Mouse (Mus musculus) CH12.LX (cell line): ENCODE results near the gene Grm2. TPM values are rescaled to one million over a fixed set of nuclear protein-coding genes. Genes with fewer than 3 reads are reported as not detected.

Source experiments
- DNase-seq: peaks from one replicate; pipeline ENCODE4 v3.0.0-alpha.2; 2013; ENCODE audit errors: extremely low read depth
- H3K27ac ChIP-seq: 2 replicates; pipeline ENCODE4 v1.5.1; 2012; ENCODE audit warnings: low read depth, mild to moderate bottlenecking, control low read depth, moderate library complexity; ENCODE audit not compliant: insufficient read depth
- H3K27me3 ChIP-seq: replicated peaks from 2 replicates; pipeline ENCODE3; 2012; ENCODE audit warnings: inconsistent platforms
- H3K36me3 ChIP-seq, 2 experiments: replicated peaks in 1 of 2; 2 replicates each; pipeline versions ENCODE3 to v1.6.1; 2012; ENCODE audit warnings: inconsistent platforms in 1 of 2, low read length in 1 of 2, mild to moderate bottlenecking in 1 of 2, mixed read lengths in 1 of 2, moderate library complexity in 1 of 2; ENCODE audit not compliant: control insufficient read depth in 1 of 2, insufficient read depth in 1 of 2
- H3K4me1 ChIP-seq, 2 experiments: 2 replicates each; pipeline ENCODE4 v1.6.1; 2012; ENCODE audit warnings: inconsistent platforms in 1 of 2, moderate library complexity in 1 of 2; ENCODE audit not compliant: insufficient read depth in 2 of 2, control insufficient read depth in 1 of 2
- H3K4me2 ChIP-seq: 2 replicates; pipeline ENCODE4 v1.6.1; 2012; ENCODE audit warnings: low read depth, mild to moderate bottlenecking, control low read depth; ENCODE audit not compliant: poor library complexity, insufficient read depth, severe bottlenecking
- H3K4me3 ChIP-seq, 3 experiments: fragments of 150-350 bp in 1 of 3; sonication (generic) in 1 of 3; replicated peaks in 1 of 3; 2 replicates each; pipeline versions ENCODE3 to v1.5.1; 2011 to 2012; ENCODE audit warnings: low read depth in 2 of 3, low read length in 2 of 3, mild to moderate bottlenecking in 2 of 3, moderate library complexity in 2 of 3, control low read depth in 1 of 3, improper control_type of control experiment in 1 of 3, inconsistent platforms in 1 of 3, mixed read lengths in 1 of 3; ENCODE audit not compliant: poor library complexity in 1 of 3
- H3K79me2 ChIP-seq: replicated peaks from 2 replicates; pipeline ENCODE4 v1.6.1; 2012; ENCODE audit warnings: mild to moderate bottlenecking, moderate library complexity; ENCODE audit not compliant: control insufficient read depth, poor library complexity, insufficient read depth, severe bottlenecking; ENCODE audit errors: extremely low read depth
- H3K9ac ChIP-seq: 2 replicates; pipeline ENCODE4 v1.6.1; 2012; ENCODE audit warnings: low read depth, mild to moderate bottlenecking, control low read depth, moderate library complexity; ENCODE audit not compliant: insufficient read depth
- H3K9me3 ChIP-seq: replicated peaks from 2 replicates; pipeline ENCODE3; 2012; ENCODE audit warnings: low read length, inconsistent platforms, mixed read lengths
- BHLHE40 ChIP-seq: IDR thresholded peaks from 2 replicates; pipeline ENCODE4 v1.6.1; 2011; ENCODE audit warnings: mild to moderate bottlenecking, low read depth, low read length, improper control_type of control experiment
- CHD2 ChIP-seq: IDR thresholded peaks from 2 replicates; pipeline ENCODE4 v1.6.1; 2011; ENCODE audit warnings: low read length, improper control_type of control experiment
- E2F4 ChIP-seq: IDR thresholded peaks from 2 replicates; pipeline ENCODE4 v1.6.1; 2011; ENCODE audit warnings: low read depth, low read length, improper control_type of control experiment; ENCODE audit not compliant: insufficient replicate concordance
- EP300 ChIP-seq: IDR thresholded peaks from 2 replicates; pipeline ENCODE4 v1.6.1; 2011; ENCODE audit warnings: low read length, improper control_type of control experiment
- GABPA ChIP-seq: IDR thresholded peaks from 2 replicates; pipeline ENCODE4 v1.6.1; 2012; ENCODE audit warnings: low read depth, low read length, improper control_type of control experiment, inconsistent platforms; ENCODE audit not compliant: insufficient replicate concordance
- JUND ChIP-seq: conservative IDR thresholded peaks from 2 replicates; pipeline ENCODE4 v1.6.1; 2011; ENCODE audit warnings: low read depth, low read length, improper control_type of control experiment
- KAT2A ChIP-seq: IDR thresholded peaks from 2 replicates; pipeline ENCODE4 v1.6.1; 2012; ENCODE audit warnings: low read length, improper control_type of control experiment, inconsistent platforms; ENCODE audit not compliant: insufficient replicate concordance
- MAFK ChIP-seq: IDR thresholded peaks from 2 replicates; pipeline ENCODE4 v1.6.1; 2011; ENCODE audit warnings: low read length, improper control_type of control experiment; ENCODE audit not compliant: insufficient replicate concordance
- MAX ChIP-seq: IDR thresholded peaks from 2 replicates; pipeline ENCODE4 v1.6.1; 2011; ENCODE audit warnings: low read length, improper control_type of control experiment
- MAZ ChIP-seq: IDR thresholded peaks from 2 replicates; pipeline ENCODE4 v1.6.1; 2012; ENCODE audit warnings: low read depth, mild to moderate bottlenecking, inconsistent platforms, low read length, improper control_type of control experiment, moderate library complexity
- MXI1 ChIP-seq: IDR thresholded peaks from 2 replicates; pipeline ENCODE4 v1.6.1; 2011; ENCODE audit warnings: mild to moderate bottlenecking, low read depth, low read length, improper control_type of control experiment
- NELFE ChIP-seq: IDR thresholded peaks from 2 replicates; pipeline ENCODE4 v1.6.1; 2011; ENCODE audit warnings: low read depth, low read length, improper control_type of control experiment
- POLR2A ChIP-seq: IDR thresholded peaks from 2 replicates; pipeline ENCODE4 v1.6.1; 2011; ENCODE audit warnings: low read depth, mild to moderate bottlenecking, improper control_type of control experiment, low read length
- POLR2AphosphoS2 ChIP-seq: IDR thresholded peaks from 2 replicates; pipeline ENCODE4 v1.6.1; 2011; ENCODE audit warnings: low read depth, low read length, improper control_type of control experiment
- RAD21 ChIP-seq: IDR thresholded peaks from 2 replicates; pipeline ENCODE4 v1.6.1; 2011; ENCODE audit warnings: low read depth, mild to moderate bottlenecking, low read length, improper control_type of control experiment, moderate library complexity
- RCOR1 ChIP-seq: conservative IDR thresholded peaks from 2 replicates; pipeline ENCODE4 v1.6.1; 2012; ENCODE audit warnings: low read depth, mild to moderate bottlenecking, inconsistent platforms, low read length, improper control_type of control experiment
- SIN3A ChIP-seq: IDR thresholded peaks from 2 replicates; pipeline ENCODE4 v1.6.1; 2012; ENCODE audit warnings: low read length, improper control_type of control experiment, inconsistent platforms
- SMC3 ChIP-seq: IDR thresholded peaks from 2 replicates; pipeline ENCODE4 v1.6.1; 2011; ENCODE audit warnings: low read depth, low read length, improper control_type of control experiment
- TCF12 ChIP-seq: IDR thresholded peaks from 2 replicates; pipeline ENCODE4 v1.6.1; 2014; ENCODE audit warnings: low read depth, mild to moderate bottlenecking, inconsistent platforms, low read length, improper control_type of control experiment
- UBTF ChIP-seq: IDR thresholded peaks from 2 replicates; pipeline ENCODE4 v1.6.1; 2012; ENCODE audit warnings: low read depth, mild to moderate bottlenecking, inconsistent platforms, low read length, improper control_type of control experiment, moderate library complexity
- USF2 ChIP-seq: conservative IDR thresholded peaks from 2 replicates; pipeline ENCODE4 v1.6.1; 2011; ENCODE audit warnings: low read depth, low read length, improper control_type of control experiment
- ZC3H11A ChIP-seq: IDR thresholded peaks from 2 replicates; pipeline ENCODE4 v1.6.1; 2012; ENCODE audit warnings: low read depth, mild to moderate bottlenecking, inconsistent platforms, low read length, improper control_type of control experiment
- ZMIZ1 ChIP-seq: IDR thresholded peaks from 2 replicates; pipeline ENCODE4 v1.6.1; 2012; ENCODE audit warnings: low read depth, mild to moderate bottlenecking, inconsistent platforms, low read length, improper control_type of control experiment
- ZNF384 ChIP-seq: IDR thresholded peaks from 2 replicates; pipeline ENCODE4 v1.6.1; 2012; ENCODE audit warnings: low read depth, low read length, improper control_type of control experiment, inconsistent platforms
- dilution Hi-C: fragments of 300-500 bp; cut with MboI; formaldehyde crosslinking; loops from 2 replicates; pipeline ENCODE4 v1.14.3; 2020; ENCODE audit warnings: low sequenced_read_pairs; ENCODE audit not compliant: extremely low pct_unique_long_range_greater_than_20kb, extremely low pct_ligation_motif_present
- in situ Hi-C: fragments of 300-500 bp; cut with MboI; formaldehyde crosslinking; loops from 3 replicates; pipeline ENCODE4 v1.14.3; 2019; ENCODE audit warnings: low sequenced_read_pairs, low pct_ligation_motif_present, low pct_unique_long_range_greater_than_20kb, mixed read lengths
- polyA plus RNA-seq: library from polyadenylated mRNA; unstranded; fragments of >175 nt; gene quantifications from 2 replicates; pipeline ENCODE4 v1.2.1, GENCODE M21; 2012; ENCODE audit warnings: low read depth; ENCODE audit not compliant: insufficient read length
- total RNA-seq, 2 experiments: library from RNA; depleted of rRNA; stranded (reverse); fragments of 300-350 nt in 1 of 2; fragments of >200 nt in 1 of 2; gene quantifications; 2 replicates each; pipeline ENCODE4 v1.2.3; 2012 to 2014

The Grm2 gene
- total and polyA plus RNA-seq, 3 experiments: not detected

GRCm38 (mm10) chr9:106659935-106660334, 4.1 kb upstream of the Grm2 start:
- H3K27ac ChIP-seq: no peak overlapping the region
- in situ Hi-C loops: loop anchor here (10.0 to 25.0 kb wide), 2 partner anchors 55 to 627 kb away; partner anchors contain the start of genes Cish and Mapkapk3
- dilution Hi-C loops: no loop called here
- no peaks in the 10 kb centered on the region for H3K4me1 ChIP-seq
- H3K4me3 ChIP-seq: no peak overlapping the region
- H3K36me3 ChIP-seq: peaks cover 33 to 76% of the 10 kb centered on the region in 2 experiments
- H3K79me2 ChIP-seq: no peaks in the 10 kb centered on the region
- no peaks in the 10 kb centered on the region for H3K9me3 ChIP-seq
- H3K9ac ChIP-seq: no peak overlapping the region
- no peak overlapping the region for H3K4me2 ChIP-seq
- TF ChIP-seq CHD2 (no peak), USF2 (no peak), SMC3 (no peak), E2F4 (no peak), RAD21 (no peak), JUND (no peak), TCF12 (no peak), POLR2AphosphoS2 (no peak), ZC3H11A (no peak), GABPA (no peak), ZMIZ1 (no peak), MAZ (no peak), BHLHE40 (no peak), EP300 (no peak), MAFK (no peak)
- H3K27me3 ChIP-seq: peaks cover 7% of the 10 kb centered on the region
- DNase-seq: no peak

GRCm38 (mm10) chr9:106659441-106659840, 3.6 kb upstream of the Grm2 start:
- no peaks in the 10 kb centered on the region for H3K79me2 ChIP-seq
- in situ Hi-C loops (loop anchor here (10.0 to 25.0 kb wide), 2 partner anchors 55 to 628 kb away; partner anchors contain the start of genes Cish and Mapkapk3), dilution Hi-C loops (no loop called here)
- H3K9me3 ChIP-seq: no peaks in the 10 kb centered on the region
- no peak overlapping the region for H3K4me3 ChIP-seq
- H3K4me1 ChIP-seq: no peaks in the 10 kb centered on the region
- no peak overlapping the region for H3K9ac ChIP-seq
- TF ChIP-seq BHLHE40: no peak
- TF ChIP-seq RCOR1: no peak
- TF ChIP-seq POLR2A: no peak
- no peak for TF ChIP-seq MXI1
- no peak for TF ChIP-seq RAD21
- no peak for TF ChIP-seq MAX
- no peak for TF ChIP-seq POLR2AphosphoS2
- no peak for TF ChIP-seq ZNF384
- no peak for TF ChIP-seq ZMIZ1
- no peak for TF ChIP-seq JUND
- TF ChIP-seq SIN3A: no peak
- TF ChIP-seq KAT2A: no peak
- TF ChIP-seq NELFE: no peak
- TF ChIP-seq UBTF: no peak
- no peak for DNase-seq
- H3K4me2 ChIP-seq: no peak overlapping the region
- peaks cover 11% of the 10 kb centered on the region for H3K27me3 ChIP-seq
- H3K27ac ChIP-seq: no peak overlapping the region
- peaks cover 33 to 71% of the 10 kb centered on the region in 2 experiments for H3K36me3 ChIP-seq
